Mouse (Mus musculus) layer of hippocampus, postnatal 10 days (tissue): ENCODE results near the gene Madcam1. TPM values are rescaled to one million over a fixed set of nuclear protein-coding genes. Genes with fewer than 3 reads are reported as not detected.

Experiments
- DNase-seq, 2 experiments: peaks; one replicate each; pipeline ENCODE4 v3.0.0; 2021; ENCODE audit warnings: low spot score in 2 of 2
- total RNA-seq, 2 experiments: library from RNA; stranded (reverse); gene quantifications; 2 replicates each; pipeline ENCODE4 v1.2.3; 2021

Madcam1 gene
- total RNA-seq, 2 experiments from 2014 or later = 0.32 TPM; not detected in 1

DNA sequence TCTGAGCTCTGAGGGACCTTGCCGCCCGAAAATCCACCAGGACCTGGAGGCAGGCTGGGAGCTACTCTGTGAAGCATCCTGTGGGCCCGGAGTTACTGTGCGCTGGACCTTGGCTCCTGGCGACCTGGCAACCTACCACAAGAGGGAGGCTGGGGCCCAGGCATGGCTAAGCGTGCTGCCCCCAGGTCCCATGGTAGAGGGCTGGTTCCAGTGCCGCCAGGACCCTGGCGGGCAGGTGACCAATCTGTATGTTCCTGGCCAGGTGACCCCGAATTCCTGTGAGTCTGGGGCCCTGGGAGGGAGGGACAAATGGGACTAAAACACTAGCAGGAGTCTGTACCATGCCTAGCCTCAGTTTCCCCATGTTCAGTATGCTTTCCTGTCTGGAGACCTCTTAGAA, 2.1 kb downstream of the Madcam1 start:
- DNase-seq = no peak

DNA sequence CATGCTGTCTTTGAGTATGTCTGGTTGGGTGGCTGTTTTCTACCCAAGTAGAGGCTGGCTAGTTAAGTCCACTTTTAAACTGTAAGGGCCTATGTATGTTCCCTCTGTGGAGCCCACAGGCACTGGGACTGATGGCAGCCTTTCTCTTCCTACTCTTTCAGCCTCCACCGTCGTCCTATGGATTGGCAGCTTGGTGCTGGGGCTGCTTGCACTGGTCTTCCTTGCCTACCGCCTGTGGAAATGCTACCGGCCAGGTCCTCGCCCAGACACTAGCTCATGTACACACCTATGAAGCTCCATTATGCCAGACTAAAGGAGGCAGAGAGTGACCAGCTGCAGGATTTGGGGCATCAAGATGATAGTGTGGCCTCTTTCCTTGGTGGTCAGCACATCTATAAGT, 3.7 kb downstream of the Madcam1 start:
- no peak for DNase-seq

GRCm38 (mm10) chr10:79668771-79669575, 4.6 kb downstream of the Madcam1 start, which contains the start of gene Tpgs1:
Gene Tpgs1 (plus strand): TSS chr10:79669369.
- peak; percentile 95 to 96 for DNase-seq

- DNase-seq = peak; percentile 82 to 86
Measured at GRCm38 (mm10) chr10:79669576-79670057, 5.3 kb downstream of the Madcam1 start.

- no peak for DNase-seq
Measured at GRCm38 (mm10) chr10:79670071-79670888, 5.9 kb downstream of the Madcam1 start.

GRCm38 (mm10) chr10:79671396-79672087, 7.2 kb downstream of the Madcam1 start:
- DNase-seq = no peak

GRCm38 (mm10) chr10:79672088-79672455, 7.7 kb downstream of the Madcam1 start:
- no peak for DNase-seq

- DNase-seq = no peak
Measured at GRCm38 (mm10) chr10:79673054-79673453, 8.7 kb downstream of the Madcam1 start.

DNA sequence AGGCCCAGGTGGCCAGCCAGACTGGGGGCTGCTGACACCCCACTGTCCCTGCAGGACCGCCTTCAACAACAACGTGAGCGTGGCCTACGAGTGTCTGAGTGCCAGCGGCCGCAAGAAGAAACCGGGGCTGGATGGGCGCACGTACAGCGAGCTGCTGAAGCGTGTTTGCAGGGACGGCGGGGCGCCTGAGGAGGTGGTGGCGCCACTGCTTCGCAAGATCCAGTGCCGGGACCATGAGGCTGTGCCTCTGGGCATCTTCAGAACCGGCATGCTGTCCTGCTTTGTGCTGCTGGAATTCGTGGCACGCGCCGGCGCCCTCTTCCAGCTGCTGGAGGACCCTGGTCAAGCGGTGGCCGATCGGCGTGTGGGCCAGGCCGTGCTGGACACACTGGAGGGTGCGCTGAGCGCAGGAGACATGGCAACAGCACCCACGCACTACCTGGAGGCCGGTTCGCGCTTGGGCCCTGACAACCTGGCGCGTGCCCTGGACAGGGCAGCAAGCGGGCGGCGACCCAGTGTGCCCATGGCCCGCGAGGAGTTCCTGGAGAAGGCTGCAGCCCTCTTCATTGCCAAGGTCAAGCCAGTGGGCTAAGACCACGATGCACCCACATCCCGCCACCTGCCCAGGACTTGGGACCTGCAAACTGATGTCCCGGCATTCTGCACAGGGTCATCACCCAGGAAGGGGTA, 11.1 kb downstream of the Madcam1 start:
- no peak for DNase-seq

DNA sequence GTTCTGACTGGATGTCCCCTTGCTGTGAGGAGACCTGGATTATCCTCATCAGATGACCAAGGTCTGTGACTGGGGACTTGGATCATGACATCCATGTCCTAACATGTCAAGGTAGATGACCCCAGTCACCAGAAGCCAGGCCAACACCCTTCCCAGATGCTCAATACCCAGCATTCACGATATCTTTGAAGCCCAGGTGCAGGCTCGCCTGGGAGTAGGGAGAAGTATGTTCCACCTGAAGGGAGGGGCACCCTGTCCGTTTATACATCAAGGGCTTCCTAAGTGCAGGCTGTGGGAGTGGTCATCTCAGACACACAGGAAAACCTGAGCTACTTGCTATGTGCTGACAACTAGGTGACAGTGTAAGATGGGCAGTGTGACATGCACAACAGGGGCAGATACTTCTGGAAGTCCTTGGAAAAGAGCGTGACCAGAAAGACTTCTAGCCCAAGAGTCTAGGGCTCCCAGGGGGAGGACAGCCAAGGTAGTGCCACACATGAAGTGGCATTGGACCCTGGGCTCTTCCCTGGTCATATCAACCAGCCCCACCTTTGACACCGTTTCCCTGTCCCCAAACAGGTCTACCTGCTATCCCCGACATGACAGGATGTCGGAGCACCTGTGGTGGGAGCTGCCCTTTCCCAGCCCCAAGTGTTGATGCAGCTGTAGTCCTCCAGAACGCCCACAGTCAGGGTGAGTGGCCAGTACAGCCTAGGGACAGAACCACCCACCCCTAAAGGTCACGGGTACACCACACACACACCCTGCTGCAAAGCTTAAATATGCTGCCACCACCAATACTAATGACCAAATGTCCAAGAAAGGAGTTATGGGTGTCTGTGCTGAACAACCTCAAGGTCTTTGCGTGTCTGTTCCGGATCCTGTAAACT, 16.5 kb downstream of the Madcam1 start:
- no peak for DNase-seq

- DNase-seq = peak; percentile 97 to 99
Measured at GRCm38 (mm10) chr10:79681591-79682245, 17.4 kb downstream of the Madcam1 start, which contains the start of gene Cdc34. Gene Cdc34 (plus strand): TSS chr10:79682195.

DNA sequence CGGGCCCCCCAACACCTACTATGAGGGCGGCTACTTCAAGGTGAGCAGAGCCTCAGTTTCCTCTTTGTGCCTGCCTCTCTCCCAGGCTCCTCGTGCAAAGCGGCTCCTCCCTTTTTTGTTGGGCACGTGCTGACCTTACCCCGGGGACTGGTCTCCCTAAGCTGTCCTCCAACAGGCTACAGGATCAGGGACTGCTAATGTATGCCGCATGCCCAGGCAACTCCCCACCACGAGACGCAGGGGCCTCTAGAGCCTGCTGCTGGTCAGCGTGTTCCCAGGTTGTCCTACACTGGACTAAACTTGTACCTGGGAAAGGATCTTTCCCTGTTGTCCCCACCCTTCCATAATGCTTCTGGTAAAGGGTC, 18.2 kb downstream of the Madcam1 start:
- peak; percentile 49 to 52 for DNase-seq

- peak; percentile 69 to 74 for DNase-seq
Measured at GRCm38 (mm10) chr10:79682916-79683582, 18.7 kb downstream of the Madcam1 start.

GRCm38 (mm10) chr10:79683726-79684640, 19.6 kb downstream of the Madcam1 start:
- no peak for DNase-seq

GRCm38 (mm10) chr10:79684770-79685600, 20.6 kb downstream of the Madcam1 start:
- no peak for DNase-seq

DNA sequence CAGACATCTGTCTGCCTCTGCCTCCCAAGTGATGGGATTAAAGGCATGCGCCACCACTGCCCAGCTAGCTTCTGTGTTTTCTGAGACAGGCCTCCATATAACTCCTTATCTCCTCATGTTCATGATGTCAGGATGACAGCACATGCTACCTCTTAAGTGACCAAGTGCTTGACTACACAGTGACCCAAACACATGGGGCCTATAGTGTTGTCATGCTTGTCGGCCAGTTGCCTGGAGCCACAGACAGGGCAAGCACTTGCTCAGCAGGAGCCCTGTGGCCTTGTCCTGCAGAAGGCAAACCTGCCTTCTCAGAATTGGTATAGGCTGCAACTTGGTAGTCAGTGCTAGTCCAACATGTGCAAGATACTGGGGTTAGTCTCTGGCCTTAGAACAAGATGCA, 21.9 kb downstream of the Madcam1 start:
- no peak for DNase-seq

DNA sequence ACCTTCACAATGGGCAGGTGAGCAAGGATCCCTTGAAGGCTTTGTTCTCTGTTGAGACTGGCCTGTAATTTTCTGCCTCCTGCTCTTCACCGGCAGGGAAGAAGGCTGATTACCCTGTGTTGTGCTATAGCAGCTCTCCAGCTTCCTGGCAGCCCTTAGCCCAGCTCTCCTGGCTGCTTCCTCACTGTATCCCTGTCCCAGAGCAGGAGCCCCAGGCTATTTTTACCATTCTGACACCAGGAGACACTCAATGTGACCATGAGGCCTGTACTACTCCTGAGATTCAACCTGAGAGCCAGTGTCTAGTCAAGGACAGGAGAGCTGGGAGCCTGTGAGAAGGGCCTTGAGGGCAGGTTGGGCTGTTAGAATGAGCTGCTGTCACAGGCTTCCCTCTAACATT, 22.3 kb downstream of the Madcam1 start:
- DNase-seq = no peak
